Mouse (Mus musculus): ENCODE measurements around the gene Foxj2. TPM values are rescaled to one million over a fixed set of nuclear protein-coding genes. Genes with fewer than 3 reads are reported as not detected.

Foxj2 gene
- polyA plus RNA-seq, 1 experiment from 2014 or later, result 2.3 TPM

DNA sequence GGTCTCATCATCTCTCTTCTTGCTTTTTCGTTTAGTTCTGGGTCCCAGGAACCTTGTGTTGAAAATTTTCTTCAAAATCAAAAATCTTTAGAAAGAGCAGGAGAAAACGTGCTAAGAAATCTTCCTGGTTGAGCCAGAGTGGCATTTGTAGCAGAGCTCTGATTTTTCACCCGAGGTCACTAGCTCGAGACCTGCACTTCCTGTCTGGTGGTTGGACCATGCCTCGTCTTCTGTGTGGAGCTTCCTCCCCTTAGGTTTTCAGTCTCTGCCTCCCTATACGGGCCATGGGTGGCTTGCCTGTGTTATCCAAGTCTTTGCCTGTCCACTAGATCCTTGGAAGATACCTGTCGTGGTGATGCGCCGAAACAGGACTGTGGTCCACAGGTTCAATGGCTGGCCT, 2.1 kb downstream of the Foxj2 start:
- DNase-seq (ENCODE audit: extremely low spot score, low spot score), result no peak
- Histone ChIP-seq H3K27ac (no peak overlapping the region), H3K36me3 (replicated peaks) (no peaks in the 10 kb centered on the region), H3K4me1 (peaks cover 56% of the 10 kb centered on the region), H3K9me3 (no peaks in the 10 kb centered on the region), H3K4me3 (no peak overlapping the region), H3K27me3 (ENCODE audit: poor library complexity, severe bottlenecking) (peaks cover 31% of the 10 kb centered on the region)
- 78% methylated on average over 9 of the region's 9 CpGs for WGBS

DNA sequence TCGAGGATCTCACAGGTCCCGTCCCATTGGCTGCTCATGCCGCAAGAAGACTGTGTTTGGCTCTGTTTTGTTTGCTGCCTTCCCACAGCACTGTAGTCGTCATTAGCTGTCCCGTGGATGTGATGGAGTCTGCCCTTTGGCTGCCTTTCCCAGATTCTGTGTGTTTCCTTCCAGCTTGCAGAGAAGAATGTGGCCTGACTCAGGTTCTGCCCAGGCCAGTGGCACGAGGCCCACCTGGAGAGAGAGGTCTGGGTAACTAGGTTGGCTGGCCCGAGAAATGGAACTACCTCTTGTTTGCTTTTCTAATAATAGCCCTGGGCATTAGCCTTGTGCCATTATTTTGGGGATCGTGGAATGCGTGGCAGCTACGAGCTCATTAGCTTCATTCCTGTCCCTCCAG, 4.4 kb downstream of the Foxj2 start:
- Histone ChIP-seq H3K36me3 (replicated peaks) (no peaks in the 10 kb centered on the region), H3K4me1 (peaks cover 56% of the 10 kb centered on the region), H3K4me3 (no peak overlapping the region), H3K27ac (no peak overlapping the region), H3K27me3 (ENCODE audit: poor library complexity, severe bottlenecking) (peaks cover 19% of the 10 kb centered on the region), H3K9me3 (no peaks in the 10 kb centered on the region)
- DNase-seq (ENCODE audit: extremely low spot score, low spot score), result no peak
- 69% methylated on average over 10 of the region's 10 CpGs for WGBS

DNA sequence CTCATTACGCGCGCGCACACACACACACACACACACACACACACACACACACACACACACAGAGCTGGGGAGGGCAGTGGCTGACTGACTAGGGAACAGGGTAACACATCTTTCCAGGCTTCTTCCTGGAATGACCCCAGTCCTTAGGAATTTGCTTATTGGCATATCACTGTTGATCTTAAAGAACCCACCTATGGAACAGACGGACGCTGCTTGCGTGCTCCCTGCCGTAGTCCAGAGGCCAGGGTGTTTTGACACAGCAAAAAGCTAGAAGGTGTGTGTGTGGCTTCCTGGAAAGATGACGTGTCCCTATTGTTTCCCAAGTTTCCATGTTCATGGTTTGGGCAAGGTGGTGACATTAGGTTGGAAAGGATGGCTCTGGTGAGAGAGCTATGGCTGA, 5.5 kb downstream of the Foxj2 start:
- H3K27ac ChIP-seq, result no peak overlapping the region
- no peak for DNase-seq (ENCODE audit: extremely low spot score, low spot score)
- 91% methylated on average over 9 of the region's 9 CpGs for WGBS
- peaks cover 19% of the 10 kb centered on the region for H3K27me3 ChIP-seq (ENCODE audit: poor library complexity, severe bottlenecking)
- no peaks in the 10 kb centered on the region for H3K9me3 ChIP-seq
- peaks cover 8% of the 10 kb centered on the region for H3K36me3 ChIP-seq (replicated peaks)
- H3K4me1 ChIP-seq, result peaks cover 48% of the 10 kb centered on the region
- H3K4me3 ChIP-seq, result no peak overlapping the region

DNA sequence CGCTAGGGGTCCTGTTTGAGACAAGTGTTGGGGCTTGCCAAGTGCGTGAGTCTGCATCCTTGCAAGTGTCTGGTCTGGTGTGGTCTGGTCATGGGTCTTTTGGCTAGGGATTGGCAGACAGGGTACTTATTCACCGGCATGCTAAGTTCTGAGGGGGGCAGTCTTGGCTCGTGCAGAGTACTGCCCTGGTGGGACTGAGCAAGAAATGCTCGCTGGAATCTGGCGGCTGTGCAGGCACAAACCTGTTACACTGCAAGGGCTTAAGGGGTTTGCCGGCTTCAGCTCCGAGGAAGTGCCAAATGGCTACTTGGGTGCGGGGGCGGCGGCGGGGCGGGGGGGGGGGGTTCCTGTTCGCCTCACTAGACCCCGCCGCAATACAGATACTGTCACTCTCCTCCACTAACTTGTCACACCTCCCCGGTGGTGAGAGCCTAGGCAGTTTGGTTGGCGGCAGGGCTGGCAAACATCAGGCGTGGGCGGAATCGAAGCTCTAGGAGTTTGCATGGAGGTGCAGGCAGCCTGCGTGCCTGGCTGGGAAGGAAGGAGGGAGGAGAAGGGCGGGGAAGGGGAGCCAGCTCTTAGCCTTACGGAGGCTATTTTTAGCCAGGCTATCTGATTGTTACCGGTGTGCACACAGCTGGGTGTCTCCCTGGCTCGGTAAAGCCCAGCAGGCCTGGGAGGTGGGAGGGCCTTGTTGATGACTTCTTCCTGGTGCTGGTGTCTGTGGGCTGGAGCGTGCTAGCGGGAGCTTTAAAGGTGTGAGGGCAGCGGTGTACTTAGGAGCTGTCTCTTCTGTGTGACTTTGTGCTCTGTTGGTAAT, 6.4 kb downstream of the Foxj2 start:
- peak; percentile 39 for DNase-seq (ENCODE audit: extremely low spot score, low spot score)
- Histone ChIP-seq H3K9me3 (no peaks in the 10 kb centered on the region), H3K27me3 (ENCODE audit: poor library complexity, severe bottlenecking) (peaks cover 12% of the 10 kb centered on the region), H3K4me3 (peak overlapping the region; percentile 53), H3K4me1 (peaks cover 38% of the 10 kb centered on the region), H3K27ac (peak overlapping the region; percentile 69), H3K36me3 (replicated peaks) (peaks cover 9% of the 10 kb centered on the region)
- WGBS, result 3% methylated on average over 29 of the region's 29 CpGs

DNA sequence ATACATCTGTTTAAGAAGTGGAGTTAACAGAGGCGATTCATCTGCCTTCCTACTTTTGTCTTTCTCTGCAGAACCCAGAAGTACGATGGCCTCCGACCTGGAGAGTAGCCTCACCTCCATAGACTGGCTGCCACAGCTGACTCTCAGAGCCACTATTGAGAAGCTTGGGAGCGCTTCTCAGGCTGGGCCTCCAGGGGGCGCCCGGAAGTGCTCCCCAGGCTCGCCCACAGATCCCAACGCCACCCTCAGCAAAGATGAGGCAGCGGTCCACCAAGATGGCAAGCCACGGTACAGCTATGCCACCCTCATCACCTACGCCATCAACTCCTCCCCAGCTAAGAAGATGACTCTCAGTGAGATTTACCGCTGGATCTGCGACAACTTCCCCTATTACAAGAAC, 8.4 kb downstream of the Foxj2 start:
- 44% methylated on average over 13 of the region's 13 CpGs for WGBS
- H3K27ac ChIP-seq, result no peak overlapping the region
- peaks cover 24% of the 10 kb centered on the region for H3K4me1 ChIP-seq
- H3K27me3 ChIP-seq (ENCODE audit: poor library complexity, severe bottlenecking), result peaks cover 9% of the 10 kb centered on the region
- DNase-seq (ENCODE audit: extremely low spot score, low spot score), result no peak
- H3K4me3 ChIP-seq, result no peak overlapping the region
- H3K9me3 ChIP-seq, result no peaks in the 10 kb centered on the region
- H3K36me3 ChIP-seq (replicated peaks), result peaks cover 17% of the 10 kb centered on the region

DNA sequence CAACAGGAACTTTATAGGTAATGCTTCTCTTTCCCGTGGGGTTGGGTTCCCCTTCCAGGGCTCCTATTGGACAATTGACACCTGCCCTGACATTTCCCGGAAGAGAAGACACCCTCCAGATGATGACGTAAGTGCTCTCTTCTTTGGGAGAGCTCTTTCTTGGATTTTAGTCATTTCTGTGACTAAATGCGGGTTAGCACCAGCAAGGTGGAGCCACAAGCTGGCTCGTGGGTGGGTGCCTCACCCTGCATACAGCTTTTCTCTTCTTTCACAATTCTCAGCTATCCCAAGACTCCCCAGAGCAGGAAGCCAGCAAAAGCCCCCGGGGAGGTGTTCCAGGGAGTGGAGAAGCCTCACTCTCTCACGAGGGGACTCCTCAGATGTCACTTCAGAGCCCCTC, 13.2 kb downstream of the Foxj2 start:
- Histone ChIP-seq H3K27me3 (ENCODE audit: poor library complexity, severe bottlenecking) (no peaks in the 10 kb centered on the region), H3K36me3 (replicated peaks) (peaks cover 57% of the 10 kb centered on the region)
- WGBS, result 86% methylated on average over 7 of the region's 7 CpGs

DNA sequence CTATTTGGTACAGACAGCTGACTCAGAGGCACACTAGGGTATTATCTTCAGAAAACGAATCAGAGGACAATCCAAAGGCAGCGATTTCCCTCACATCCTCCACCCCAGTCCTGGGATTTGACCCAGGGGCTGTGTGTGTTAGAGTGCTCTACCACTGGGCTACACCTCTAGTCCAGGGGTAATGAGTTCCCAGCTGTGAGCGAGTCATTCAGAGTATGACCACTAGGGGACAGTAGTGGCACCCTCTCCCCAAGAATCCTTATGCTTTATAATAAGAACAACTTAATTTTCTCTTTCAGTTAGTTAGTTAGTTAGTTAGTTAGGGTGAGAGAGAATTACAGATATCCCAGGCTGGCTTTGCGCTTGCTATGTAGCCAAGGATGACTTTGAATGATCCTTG, 14.7 kb downstream of the Foxj2 start:
- WGBS, result 67% methylated on average over 4 of the region's 4 CpGs
- DNase-seq (ENCODE audit: extremely low spot score, low spot score), result no peak
- peaks cover 69% of the 10 kb centered on the region for H3K36me3 ChIP-seq (replicated peaks)

More for the DNA sequence above, 13.2 kb downstream of the Foxj2 start:
- DNase-seq (ENCODE audit: extremely low spot score, low spot score), result no peak
- H3K4me3 ChIP-seq, result no peak overlapping the region
- no peak overlapping the region for H3K27ac ChIP-seq
- H3K4me1 ChIP-seq, result no peaks in the 10 kb centered on the region
- 0 out of 2 replicates have a peak, but pooled peaks cover 2% of the 10 kb centered on the region for H3K9me3 ChIP-seq

DNA sequence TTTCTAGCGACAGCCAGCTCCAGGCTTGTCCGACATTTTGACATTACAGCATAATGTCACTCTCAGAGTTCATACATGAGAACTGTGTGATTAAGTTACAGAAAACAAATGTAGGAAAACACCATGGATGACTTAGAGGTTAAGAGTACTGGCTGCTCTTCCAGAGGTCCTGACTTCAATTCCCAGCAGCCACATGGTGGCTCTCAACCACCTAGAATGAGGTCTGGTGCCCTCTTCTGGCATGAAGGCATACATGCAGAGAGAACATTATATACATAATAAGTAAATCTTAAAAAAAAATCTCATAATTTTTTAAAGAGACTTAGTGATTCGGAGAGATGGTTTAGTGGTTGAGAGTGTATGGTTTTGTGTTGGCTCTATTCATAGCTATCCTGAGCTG, 17.3 kb downstream of the Foxj2 start:
- no peak overlapping the region for H3K27ac ChIP-seq
- no peaks in the 10 kb centered on the region for H3K4me1 ChIP-seq
- over 99% methylated on average over 3 of the region's 3 CpGs for WGBS
- H3K4me3 ChIP-seq, result no peak overlapping the region
- 0 out of 2 replicates have a peak, but pooled peaks cover 2% of the 10 kb centered on the region for H3K9me3 ChIP-seq
- peaks cover 82% of the 10 kb centered on the region for H3K36me3 ChIP-seq (replicated peaks)
- DNase-seq (ENCODE audit: extremely low spot score, low spot score), result no peak
- no peaks in the 10 kb centered on the region for H3K27me3 ChIP-seq (ENCODE audit: poor library complexity, severe bottlenecking)

More for the DNA sequence above, 14.7 kb downstream of the Foxj2 start:
- Histone ChIP-seq H3K4me3 (no peak overlapping the region), H3K9me3 (0 out of 2 replicates have a peak, but pooled peaks cover 2% of the 10 kb centered on the region), H3K4me1 (no peaks in the 10 kb centered on the region), H3K27ac (no peak overlapping the region), H3K27me3 (ENCODE audit: poor library complexity, severe bottlenecking) (no peaks in the 10 kb centered on the region)

DNA sequence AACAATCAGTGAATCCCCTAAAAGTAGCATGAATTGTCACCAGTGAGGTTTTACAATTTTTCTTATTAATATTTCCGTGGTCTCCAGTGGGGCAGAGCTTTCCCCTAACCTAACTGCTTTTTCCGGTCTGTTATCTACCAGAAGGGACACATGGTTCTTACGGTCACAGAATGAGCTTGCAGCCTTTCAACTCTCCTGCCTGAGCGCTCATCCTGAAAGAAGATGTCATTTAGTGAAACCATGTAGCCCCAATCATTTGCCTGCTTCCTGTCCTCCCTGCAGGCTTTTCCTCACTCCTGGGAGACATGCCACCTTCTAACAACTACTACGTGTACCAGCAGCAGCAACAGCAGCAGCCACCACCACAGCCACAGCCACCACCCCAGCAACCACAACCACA, 17.8 kb downstream of the Foxj2 start:
- no peak overlapping the region for H3K27ac ChIP-seq
- peaks cover 88% of the 10 kb centered on the region for H3K36me3 ChIP-seq (replicated peaks)
- no peak overlapping the region for H3K4me3 ChIP-seq
- WGBS, result 97% methylated on average over 5 of the region's 5 CpGs
- no peaks in the 10 kb centered on the region for H3K27me3 ChIP-seq (ENCODE audit: poor library complexity, severe bottlenecking)
- H3K9me3 ChIP-seq, result 0 out of 2 replicates have a peak, but pooled peaks cover 2% of the 10 kb centered on the region
- no peak for DNase-seq (ENCODE audit: extremely low spot score, low spot score)
- H3K4me1 ChIP-seq, result no peaks in the 10 kb centered on the region

DNA sequence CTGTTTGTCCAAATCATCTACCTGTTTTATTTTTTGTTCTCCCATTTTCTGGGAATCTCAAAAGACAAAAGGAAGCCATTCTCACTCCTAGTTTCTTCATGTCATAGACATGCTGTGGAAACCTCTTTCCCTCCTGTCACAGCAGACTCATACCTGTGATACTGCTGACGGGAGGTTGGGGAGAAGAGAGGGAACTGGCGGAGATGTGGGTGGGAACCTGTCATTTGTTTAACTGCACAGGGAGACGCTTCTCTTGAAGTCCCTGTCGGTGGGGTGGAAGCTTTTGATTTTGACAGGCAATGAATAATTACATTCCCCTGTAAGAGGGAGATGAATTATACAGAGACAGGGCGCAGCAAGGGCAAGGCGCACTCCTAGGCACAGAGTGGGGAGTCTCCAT, 24.0 kb downstream of the Foxj2 start:
- Histone ChIP-seq H3K4me1 (no peaks in the 10 kb centered on the region), H3K36me3 (replicated peaks) (peaks cover 50% of the 10 kb centered on the region), H3K4me3 (no peak overlapping the region), H3K27ac (no peak overlapping the region), H3K9me3 (no peaks in the 10 kb centered on the region), H3K27me3 (ENCODE audit: poor library complexity, severe bottlenecking) (no peaks in the 10 kb centered on the region)
- WGBS, result 90% methylated on average over 6 of the region's 6 CpGs
- DNase-seq (ENCODE audit: extremely low spot score, low spot score), result no peak

DNA sequence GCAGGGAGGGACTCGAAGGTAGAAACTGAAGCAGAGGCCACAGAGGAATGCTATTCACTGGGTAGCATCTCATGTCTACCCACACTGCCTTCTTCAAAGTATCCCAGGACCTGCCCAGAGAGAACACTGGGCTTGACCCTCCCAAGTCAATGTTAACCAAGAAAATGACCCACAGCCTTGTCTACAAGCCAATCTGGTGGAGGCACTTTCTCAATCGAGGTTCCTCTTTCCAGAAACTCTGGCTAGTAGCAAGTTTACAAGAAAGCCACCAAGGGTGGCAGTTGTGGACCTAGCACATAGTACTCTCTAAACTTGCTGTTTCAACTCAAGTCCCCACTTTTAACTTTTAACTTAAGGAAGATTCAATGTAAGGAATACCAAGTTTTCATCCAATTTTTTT, 33.0 kb downstream of the Foxj2 start:
- H3K27me3 ChIP-seq (ENCODE audit: poor library complexity, severe bottlenecking), result no peaks in the 10 kb centered on the region
- 77% methylated on average over 2 of the region's 2 CpGs for WGBS

DNA sequence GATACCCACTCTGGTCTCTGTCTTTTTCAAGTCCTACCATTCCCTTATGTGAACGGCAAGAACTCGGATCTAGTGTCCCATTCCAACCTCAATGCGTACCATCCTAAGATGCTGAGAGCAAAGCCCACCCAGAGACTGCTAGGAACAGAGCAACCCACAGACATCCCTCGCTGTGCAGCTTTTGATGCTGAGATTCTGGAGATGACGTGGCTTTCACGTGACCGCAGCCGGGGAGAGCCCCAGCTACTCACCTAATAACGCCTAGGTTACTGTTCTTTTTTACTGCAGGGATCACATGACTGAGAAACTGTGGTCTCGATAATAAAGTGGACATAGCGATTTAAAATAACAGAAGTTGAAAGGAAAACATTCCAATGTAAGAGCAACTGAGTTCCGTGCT, 34.8 kb downstream of the Foxj2 start:
- Histone ChIP-seq H3K27ac (no peak overlapping the region), H3K36me3 (replicated peaks) (no peaks in the 10 kb centered on the region), H3K27me3 (ENCODE audit: poor library complexity, severe bottlenecking) (no peaks in the 10 kb centered on the region), H3K4me1 (no peaks in the 10 kb centered on the region), H3K4me3 (no peak overlapping the region), H3K9me3 (no peaks in the 10 kb centered on the region)
- DNase-seq (ENCODE audit: extremely low spot score, low spot score), result no peak
- WGBS, result 89% methylated on average over 12 of the region's 12 CpGs

More for the DNA sequence above, 33.0 kb downstream of the Foxj2 start:
- Histone ChIP-seq H3K36me3 (replicated peaks) (no peaks in the 10 kb centered on the region), H3K27ac (no peak overlapping the region), H3K4me3 (no peak overlapping the region), H3K4me1 (no peaks in the 10 kb centered on the region), H3K9me3 (no peaks in the 10 kb centered on the region)
- no peak for DNase-seq (ENCODE audit: extremely low spot score, low spot score)

DNA sequence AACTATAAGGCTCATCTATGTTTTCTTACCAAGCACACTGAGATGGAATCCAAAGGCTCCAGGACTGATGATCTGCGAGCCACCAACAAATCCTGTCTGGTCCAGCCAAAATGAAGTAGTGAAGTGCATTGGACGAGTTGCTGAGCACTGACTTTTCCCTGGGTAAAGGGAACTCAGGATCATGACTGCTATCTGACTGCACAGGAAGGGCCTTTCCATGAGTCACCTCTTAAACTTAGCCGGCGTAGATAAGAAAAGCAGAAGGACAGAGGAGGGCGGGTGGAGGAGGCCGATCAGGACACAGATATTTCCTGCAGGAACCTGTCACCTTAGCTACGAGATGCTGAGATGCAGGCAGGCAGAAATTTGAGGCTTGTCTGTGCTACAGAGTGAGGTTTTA, 36.2 kb downstream of the Foxj2 start, which contains the start of gene C3ar1:
Gene C3ar1, minus strand, starts transcription at position 207 of the 400 bp plus-strand sequence.
- Histone ChIP-seq H3K27ac (no peak within 1 kb of the TSS), H3K27me3 (ENCODE audit: poor library complexity, severe bottlenecking) (no peaks in the 10 kb centered on the region), H3K9me3 (no peaks in the 10 kb centered on the region), H3K36me3 (replicated peaks) (no peaks in the 10 kb centered on the region), H3K4me1 (no peaks in the 10 kb centered on the region), H3K4me3 (no peak within 1 kb of the TSS)
- 78% methylated on average over 7 of the region's 7 CpGs for WGBS
- DNase-seq (ENCODE audit: extremely low spot score, low spot score), result no peak
